Comparison of ENCODE assay signal across 23 mouse cellular contexts in the genomic region with DNA sequence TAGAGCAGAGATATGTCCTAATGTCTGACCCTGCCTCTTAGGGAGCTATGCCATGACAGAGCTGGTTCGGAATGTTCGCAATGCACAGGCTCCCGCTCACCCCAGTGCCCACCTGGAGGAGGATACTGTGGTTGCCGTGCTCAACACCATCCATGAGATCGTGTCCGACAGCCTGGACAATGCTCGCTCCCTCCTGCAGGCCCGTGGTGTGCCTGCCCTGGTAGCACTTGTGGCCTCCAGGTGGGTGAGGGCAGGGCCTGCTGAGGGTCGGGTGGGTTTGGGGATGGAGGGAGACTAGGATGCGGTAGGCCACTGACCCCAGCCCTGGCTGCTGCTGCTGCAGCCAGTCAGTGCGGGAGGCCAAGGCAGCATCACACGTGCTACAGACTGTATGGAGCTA.
"Had no signal": no experiment of that assay in that cellular context is flagged by ENCODE, and none has a peak within 500 bp of the region (broad histone marks: within the 10 kb centered on the region; RNA-seq: fewer than 3 reads in every experiment).

No protein-coding gene starts in this region.

- H3K27ac ChIP-seq: gastrocnemius, adult 2 months; heart, embryonic 10.5 days; hindbrain, embryonic 12.5 days; hindbrain, embryonic 14.5 days; layer of hippocampus, adult 2 months; left cerebral cortex, adult 2 months; limb, embryonic 10.5 days; limb, embryonic 12.5 days; liver, embryonic 12.5 days; liver, embryonic 14.5 days had no signal

- H3K9me3 ChIP-seq: heart, embryonic 10.5 days; hindbrain, embryonic 12.5 days; limb, embryonic 10.5 days; limb, embryonic 12.5 days; liver, embryonic 12.5 days had no signal

- ATAC-seq: hindbrain, embryonic 16.5 days; inflammation-experienced regulatory T-cells, adult 6 months; intestine, embryonic 16.5 days; liver, embryonic 12.5 days had no signal

- H3K4me3 ChIP-seq: gastrocnemius, adult 2 months; heart, embryonic 10.5 days; hindbrain, embryonic 12.5 days; layer of hippocampus, adult 2 months; left cerebral cortex, adult 2 months; limb, embryonic 10.5 days; limb, embryonic 12.5 days; liver, embryonic 12.5 days had no signal

- H3K4me2 ChIP-seq: hindbrain, embryonic 12.5 days; hindbrain, embryonic 14.5 days; limb, embryonic 12.5 days; liver, embryonic 12.5 days had no signal

- DNase-seq: gastrocnemius, adult 2 months; gastrocnemius, postnatal 10 days; gastrocnemius, postnatal 25 days; heart, postnatal 10 days; heart, postnatal 4 days; kidney, adult 18-20 months; kidney, adult 8-10 months; kidney, postnatal 10 days; kidney, postnatal 25 days; kidney, postnatal 4 days; liver had no signal

- H3K9ac ChIP-seq: hindbrain, embryonic 12.5 days; hindbrain, embryonic 14.5 days; limb, embryonic 12.5 days; liver, embryonic 12.5 days; liver, embryonic 14.5 days had no signal

- H3K27me3 ChIP-seq: hindbrain, embryonic 12.5 days; limb, embryonic 12.5 days; liver, embryonic 12.5 days had no signal
